Mouse (Mus musculus) stomach, postnatal 0 days (tissue): ENCODE data around the gene Ehd4. TPM values are rescaled to one million over a fixed set of nuclear protein-coding genes. Genes with fewer than 3 reads are reported as not detected.
A peak's percentile ranks its signal among the peaks of the same experiment; 100 is the strongest.

Source experiments
- ATAC-seq: fragments of 200-750 bp; cut with Nextera tagmentation; 2 replicates; pipeline ENCODE4 v1.8.0; 2017; ENCODE audit not compliant: low FRiP score, low TSS enrichment
- DNase-seq: peaks from one replicate; pipeline ENCODE4 v3.0.0-alpha.2; 2016; ENCODE audit warnings: low spot score
- H3K27ac ChIP-seq: fragments of 300-500 bp; sonication (generic); replicated peaks from 2 replicates; pipeline ENCODE4 v1.5.1; 2014; ENCODE audit warnings: mild to moderate bottlenecking, control low read depth
- H3K27me3 ChIP-seq: fragments of 300-500 bp; sonication (generic); 2 replicates; pipeline ENCODE4 v1.6.1; 2014; ENCODE audit warnings: low read length; ENCODE audit not compliant: control insufficient read depth, insufficient read depth
- H3K36me3 ChIP-seq: fragments of 300-500 bp; sonication (generic); 2 replicates; pipeline ENCODE4 v1.6.1; 2014; ENCODE audit warnings: low read length, mixed read lengths; ENCODE audit not compliant: control insufficient read depth, insufficient read depth
- H3K4me1 ChIP-seq: fragments of 300-500 bp; sonication (generic); replicated peaks from 2 replicates; pipeline ENCODE4 v1.6.1; 2014; ENCODE audit warnings: antibody characterized with exemption; ENCODE audit not compliant: control insufficient read depth, insufficient read depth
- H3K4me2 ChIP-seq: fragments of 300-500 bp; sonication (generic); replicated peaks from 2 replicates; pipeline ENCODE4 v1.6.1; 2014; ENCODE audit warnings: low read depth, mild to moderate bottlenecking, control low read depth, moderate library complexity
- H3K4me3 ChIP-seq: fragments of 300-500 bp; sonication (generic); 2 replicates; pipeline ENCODE4 v1.5.1; 2014; ENCODE audit warnings: low read depth, low read length, control low read depth
- H3K9ac ChIP-seq: fragments of 300-500 bp; sonication (generic); 2 replicates; pipeline ENCODE4 v1.6.1; 2014; ENCODE audit warnings: mild to moderate bottlenecking, low read length, control low read depth, mixed read lengths
- H3K9me3 ChIP-seq: fragments of 300-500 bp; sonication (generic); 2 replicates; pipeline ENCODE4 v1.6.1; 2016; ENCODE audit warnings: low read length; ENCODE audit not compliant: control insufficient read depth
- CTCF ChIP-seq: IDR thresholded peaks from 2 replicates; pipeline ENCODE4 v1.5.1; 2016; ENCODE audit warnings: antibody characterized with exemption, low read depth, mild to moderate bottlenecking, moderate library complexity
- EP300 ChIP-seq: optimal IDR thresholded peaks from 2 replicates; pipeline ENCODE3; 2016; ENCODE audit warnings: antibody characterized with exemption
- WGBS: fragments of 180-500 bp; shearing (Covaris S2); extraction: QIAGEN DNeasy Blood & Tissue Kit; methylation state at CpG from one replicate; pipeline ENCODE4 v1.1.7; 2014; 5-methylcytosine and 5-hydroxymethylcytosine counted together
- polyA plus RNA-seq: library from polyadenylated mRNA; unstranded; fragments of >200 nt; fragmentation: Nextera tagmentation; extraction: Ambion mirVana; gene quantifications from 2 replicates; pipeline ENCODE4 v1.2.1, GENCODE M21; 2015

The Ehd4 gene
- polyA plus RNA-seq, 1 experiment from 2014 or later: 75.1 TPM

- no peak for TF ChIP-seq CTCF
- no peak for TF ChIP-seq EP300
- no peak overlapping the region for H3K4me2 ChIP-seq
- H3K27ac ChIP-seq: no peak overlapping the region
- DNase-seq (no peak), ATAC-seq (no peak)
- no peak overlapping the region for H3K9ac ChIP-seq
- 49% methylated on average over 1 of the region's 1 CpGs for WGBS
- peaks cover 18% of the 10 kb centered on the region for H3K4me1 ChIP-seq
- H3K4me3 ChIP-seq: no peak overlapping the region
- 0 out of 2 replicates have a peak, but pooled peaks cover 3% of the 10 kb centered on the region for H3K36me3 ChIP-seq
- no peaks in the 10 kb centered on the region for H3K27me3 ChIP-seq
- H3K9me3 ChIP-seq: no peaks in the 10 kb centered on the region
Measured at GRCm38 (mm10) chr2:120131881-120132280, 22.5 kb downstream of the Ehd4 start.

- Histone ChIP-seq H3K9me3 (no peaks in the 10 kb centered on the region), H3K27me3 (no peaks in the 10 kb centered on the region), H3K9ac (no peak overlapping the region), H3K36me3 (0 out of 2 replicates have a peak, but pooled peaks cover 3% of the 10 kb centered on the region), H3K4me2 (no peak overlapping the region), H3K4me1 (peaks cover 18% of the 10 kb centered on the region), H3K4me3 (no peak overlapping the region), H3K27ac (peak overlapping the region; percentile 78)
- ATAC-seq (no peak), DNase-seq (no peak)
- WGBS: 36% methylated on average over 8 of the region's 8 CpGs
- no peak for TF ChIP-seq CTCF
- no peak for TF ChIP-seq EP300
Measured at GRCm38 (mm10) chr2:120129252-120129908, 25.0 kb downstream of the Ehd4 start.

- Histone ChIP-seq H3K4me1 (peaks cover 18% of the 10 kb centered on the region), H3K27ac (peak overlapping the region; percentile 78), H3K9ac (no peak overlapping the region), H3K36me3 (0 out of 2 replicates have a peak, but pooled peaks cover 3% of the 10 kb centered on the region), H3K4me3 (no peak overlapping the region), H3K9me3 (no peaks in the 10 kb centered on the region), H3K27me3 (no peaks in the 10 kb centered on the region), H3K4me2 (no peak overlapping the region)
- TF ChIP-seq EP300 (no peak), CTCF (no peak)
- DNase-seq (no peak), ATAC-seq (peak; percentile 67; the same call in 1 of the 2 replicates)
- WGBS: 35% methylated on average over 1 of the region's 1 CpGs
Measured at GRCm38 (mm10) chr2:120128611-120129051, 25.8 kb downstream of the Ehd4 start.

- TF ChIP-seq CTCF: no peak
- no peak for TF ChIP-seq EP300
- 0 out of 2 replicates have a peak overlapping the region, but pooled peaks have one; percentile 27 for H3K9ac ChIP-seq
- no peaks in the 10 kb centered on the region for H3K9me3 ChIP-seq
- peak overlapping the region; percentile 78 for H3K27ac ChIP-seq
- H3K27me3 ChIP-seq: no peaks in the 10 kb centered on the region
- ATAC-seq (no peak), DNase-seq (no peak)
- 0 out of 2 replicates have a peak, but pooled peaks cover 3% of the 10 kb centered on the region for H3K36me3 ChIP-seq
- H3K4me2 ChIP-seq: no peak overlapping the region
- peaks cover 18% of the 10 kb centered on the region for H3K4me1 ChIP-seq
- H3K4me3 ChIP-seq: no peak overlapping the region
Measured at GRCm38 (mm10) chr2:120128011-120128410, 26.4 kb downstream of the Ehd4 start.

- no peak overlapping the region for H3K9ac ChIP-seq
- no peak for DNase-seq
Measured at GRCm38 (mm10) chr2:120126901-120127300, 27.5 kb downstream of the Ehd4 start.

GRCm38 (mm10) chr2:120126408-120126807 is 28.0 kb downstream of the Ehd4 start:
- H3K9me3 ChIP-seq: no peaks in the 10 kb centered on the region
- no peak for DNase-seq
- H3K9ac ChIP-seq: no peak overlapping the region
- TF ChIP-seq EP300: no peak
- no peak for ATAC-seq
- WGBS: 87% methylated on average over 4 of the region's 4 CpGs
- peaks cover 18% of the 10 kb centered on the region for H3K4me1 ChIP-seq
- H3K4me3 ChIP-seq: no peak overlapping the region
- H3K4me2 ChIP-seq: no peak overlapping the region
- H3K27me3 ChIP-seq: no peaks in the 10 kb centered on the region
- H3K36me3 ChIP-seq: 0 out of 2 replicates have a peak, but pooled peaks cover 3% of the 10 kb centered on the region
- no peak overlapping the region for H3K27ac ChIP-seq

More at GRCm38 (mm10) chr2:120126901-120127300, 27.5 kb downstream of the Ehd4 start:
- TF ChIP-seq CTCF (no peak), EP300 (no peak)
- ATAC-seq: no peak
- WGBS: 67% methylated on average over 1 of the region's 1 CpGs
- H3K4me3 ChIP-seq: no peak overlapping the region
- 0 out of 2 replicates have a peak, but pooled peaks cover 3% of the 10 kb centered on the region for H3K36me3 ChIP-seq
- no peak overlapping the region for H3K27ac ChIP-seq
- no peak overlapping the region for H3K4me2 ChIP-seq
- no peaks in the 10 kb centered on the region for H3K27me3 ChIP-seq
- no peaks in the 10 kb centered on the region for H3K9me3 ChIP-seq
- H3K4me1 ChIP-seq: peaks cover 18% of the 10 kb centered on the region
